Mouse (Mus musculus): Measurements from ENCODE around the gene Pam16.

The Pam16 gene

GRCm38 (mm10) chr16:4646831-4647230, 22.0 kb upstream of the Pam16 start:
- no peak for DNase-seq (ENCODE audit: low spot score in 2 of 2)

GRCm38 (mm10) chr16:4645867-4646266, 21.1 kb upstream of the Pam16 start:
- DNase-seq (ENCODE audit: low spot score in 2 of 2) = no peak

- DNase-seq (ENCODE audit: low spot score in 2 of 2) = no peak
Observed at GRCm38 (mm10) chr16:4643670-4644419, 19.1 kb upstream of the Pam16 start.

- no peak for DNase-seq (ENCODE audit: low spot score in 2 of 2)
Observed at GRCm38 (mm10) chr16:4642937-4643336, 18.1 kb upstream of the Pam16 start.

GRCm38 (mm10) chr16:4642190-4642589, 17.4 kb upstream of the Pam16 start:
- no peak for DNase-seq (ENCODE audit: low spot score in 2 of 2)

GRCm38 (mm10) chr16:4641119-4641838, 16.5 kb upstream of the Pam16 start:
- peak in 1 of 2 experiments; percentile 32 for DNase-seq (ENCODE audit: low spot score in 2 of 2)

GRCm38 (mm10) chr16:4640267-4641005, 15.6 kb upstream of the Pam16 start:
- no peak for DNase-seq (ENCODE audit: low spot score in 2 of 2)

GRCm38 (mm10) chr16:4639831-4640237, 15.0 kb upstream of the Pam16 start, which contains the start of the genes Vasn and Dnaja3:
TSS of gene Vasn (plus strand) at chr16:4639941.
TSS of gene Dnaja3 (plus strand) at chr16:4639989.
- DNase-seq (ENCODE audit: low spot score in 2 of 2) = peak; percentile 53 to 65

GRCm38 (mm10) chr16:4638891-4639390, 14.2 kb upstream of the Pam16 start:
- no peak for DNase-seq (ENCODE audit: low spot score in 2 of 2)

GRCm38 (mm10) chr16:4635760-4636159, 11.0 kb upstream of the Pam16 start:
- no peak for DNase-seq (ENCODE audit: low spot score in 2 of 2)

- DNase-seq (ENCODE audit: low spot score in 2 of 2) = no peak
Observed at GRCm38 (mm10) chr16:4634681-4635080, 9.9 kb upstream of the Pam16 start.

GRCm38 (mm10) chr16:4633661-4634060, 8.9 kb upstream of the Pam16 start:
- DNase-seq (ENCODE audit: low spot score in 2 of 2) = no peak

GRCm38 (mm10) chr16:4632050-4632449, 7.3 kb upstream of the Pam16 start:
- no peak for DNase-seq (ENCODE audit: low spot score in 2 of 2)

GRCm38 (mm10) chr16:4629950-4630349, 5.2 kb upstream of the Pam16 start:
- peak; percentile 66 to 84 for DNase-seq (ENCODE audit: low spot score in 2 of 2)

GRCm38 (mm10) chr16:4628898-4629419, 4.2 kb upstream of the Pam16 start:
- no peak for DNase-seq (ENCODE audit: low spot score in 2 of 2)

- DNase-seq (ENCODE audit: low spot score in 2 of 2) = no peak
Observed at GRCm38 (mm10) chr16:4627105-4627504, 2.3 kb upstream of the Pam16 start.

GRCm38 (mm10) chr16:4624074-4624473, 714 bp downstream of the Pam16 start:
- DNase-seq (ENCODE audit: low spot score in 2 of 2) = no peak

- DNase-seq (ENCODE audit: low spot score in 2 of 2) = no peak
Observed at GRCm38 (mm10) chr16:4616829-4617228, 8.0 kb downstream of the Pam16 start.

- no peak for DNase-seq (ENCODE audit: low spot score in 2 of 2)
Observed at GRCm38 (mm10) chr16:4615297-4615696, 9.5 kb downstream of the Pam16 start.

- no peak for DNase-seq (ENCODE audit: low spot score in 2 of 2)
Observed at GRCm38 (mm10) chr16:4614639-4615038, 10.1 kb downstream of the Pam16 start.

- no peak for DNase-seq (ENCODE audit: low spot score in 2 of 2)
Observed at GRCm38 (mm10) chr16:4613736-4614135, 11.1 kb downstream of the Pam16 start.

GRCm38 (mm10) chr16:4611676-4612075, 13.1 kb downstream of the Pam16 start:
- no peak for DNase-seq (ENCODE audit: low spot score in 2 of 2)

All from spleen, postnatal 14 days (tissue).